Mouse (Mus musculus) neutrophil, adult 59 days (primary cell): ENCODE data around the gene Gon4l. TPM values are rescaled to one million over a fixed set of nuclear protein-coding genes. Genes with fewer than 3 reads are reported as not detected.

ENCODE experiments used
- total RNA-seq, 2 experiments: library from RNA; stranded (reverse); gene quantifications; 1 replicate in 1 of 2; 2 replicates in 1 of 2; pipeline ENCODE4 v1.2.4; 2023

Gene Gon4l
- 10 to 100 TPM; 27.4 to 28.4 TPM for total RNA-seq

GRCm38 (mm10) chr3:88834951-88835491, at the start of gene Gon4l:
TSS of gene Gon4l (plus strand) at chr3:88835231.

GRCm38 (mm10) chr3:88913511-88914383, 78.7 kb downstream of the Gon4l start, which contains the start of gene Msto1:
TSS of gene Msto1 (minus strand) at chr3:88913999.

GRCm38 (mm10) chr3:88950576-88951326, 115.7 kb downstream of the Gon4l start, which contains the start of the genes Ash1l and Dap3:
TSS of gene Ash1l (plus strand) at chr3:88950622.
TSS of gene Dap3 (minus strand) at chr3:88951181.

Other genes with a start within 250 kb of the Gon4l start
- gene Arhgef2, start 229.3 kb upstream of the Gon4l start, total RNA-seq = 100 to 1,000 TPM; 210 to 213 TPM
- gene Rxfp4, start 182.1 kb upstream of the Gon4l start, total RNA-seq = not detected
- gene Khdc4, start 149.4 kb upstream of the Gon4l start, total RNA-seq = 10 to 100 TPM; 92.1 to 93.0 TPM
- 10 to 100 TPM; 47.9 to 50.6 TPM for gene Rit1, start 118.4 kb upstream of the Gon4l start, total RNA-seq
- gene Syt11, start 60.1 kb upstream of the Gon4l start, total RNA-seq = under 1 TPM; 0.62 to 0.99 TPM
- 1 to 10 TPM; 5.6 to 7.2 TPM for gene Msto1, start 78.8 kb downstream of the Gon4l start, total RNA-seq
- 10 to 100 TPM; 39.4 to 39.7 TPM for gene Ash1l, start 115.4 kb downstream of the Gon4l start, total RNA-seq
- gene Dap3, start 116.0 kb downstream of the Gon4l start, total RNA-seq = 10 to 100 TPM; 62.2 to 63.3 TPM